Mouse (Mus musculus): ENCODE results near the gene Spdye4c. TPM values are rescaled to one million over a fixed set of nuclear protein-coding genes. Genes with fewer than 3 reads are reported as not detected.

Gene Spdye4c
- not detected in 2 replicates for polyA plus RNA-seq (2014; fragmentation: Nextera tagmentation; extraction: Ambion mirVana)

DNA sequence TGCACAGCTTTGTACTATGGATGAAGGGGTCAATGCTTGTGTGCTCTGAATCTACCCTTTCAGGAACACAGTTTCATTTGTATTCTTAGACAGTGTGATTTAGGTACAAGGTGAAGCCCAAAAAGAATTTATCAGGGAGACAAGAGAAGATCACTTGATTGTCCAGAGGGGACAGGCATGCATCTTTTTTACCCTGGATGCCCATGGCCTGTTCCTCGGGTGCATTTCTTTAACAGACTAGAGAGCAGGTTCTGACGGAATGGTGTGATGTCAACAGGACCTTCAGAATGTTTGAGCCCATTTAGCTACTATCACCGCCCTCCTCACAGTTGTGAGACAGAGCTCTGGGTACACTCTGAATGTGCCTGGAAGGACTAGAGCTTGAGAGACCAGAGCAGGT lies at the start of gene Spdye4c:
Gene Spdye4c, plus strand, starts transcription at position 301 of the 400 bp plus-strand sequence.
- Histone ChIP-seq H3K36me3 (ENCODE audit: control insufficient read depth, insufficient read depth, low read length) (no peaks in the 10 kb centered on the region), H3K4me1 (ENCODE audit: control insufficient read depth, insufficient read depth, low read length) (no peaks in the 10 kb centered on the region), H3K27ac (replicated peaks; ENCODE audit: low read depth, low read length) (no peak within 1 kb of the TSS), H3K4me2 (ENCODE audit: low read depth, severe bottlenecking) (no peak within 1 kb of the TSS), H3K9ac (ENCODE audit: low read length) (no peak within 1 kb of the TSS), H3K9me3 (ENCODE audit: control insufficient read depth, low read length) (no peaks in the 10 kb centered on the region), H3K4me3 (ENCODE audit: low read depth, low read length) (no peak within 1 kb of the TSS), H3K27me3 (ENCODE audit: control insufficient read depth, insufficient read depth, low read length) (no peaks in the 10 kb centered on the region)
- WGBS = 86% methylated on average over 3 of the region's 3 CpGs
- ATAC-seq (ENCODE audit: insufficient number of reproducible peaks, low FRiP score, low TSS enrichment, low read depth) = no peak
- DNase-seq (ENCODE audit: low spot score) = no peak

DNA sequence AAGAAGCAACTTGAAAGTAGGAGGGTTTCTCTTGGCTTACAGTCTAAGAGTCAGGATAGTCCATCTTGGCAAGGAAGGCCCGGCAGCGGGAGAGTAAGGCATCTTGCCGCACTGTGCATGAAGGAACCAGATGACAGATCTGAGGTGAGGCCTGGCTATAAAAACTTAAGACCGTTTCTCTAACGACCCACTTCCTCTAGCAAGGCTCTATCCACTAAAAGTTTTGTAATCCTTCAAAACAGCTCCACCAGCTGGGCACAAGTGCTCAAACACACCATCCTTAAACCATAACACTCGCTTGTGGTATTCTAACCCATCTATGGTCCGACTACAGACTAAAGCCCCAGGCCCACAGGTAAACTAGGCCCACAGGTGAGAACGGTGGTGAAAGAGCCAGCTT lies 47.5 kb upstream of the Spdye4c start:
- WGBS = 59% methylated on average over 8 of the region's 8 CpGs
- H3K36me3 ChIP-seq (ENCODE audit: control insufficient read depth, insufficient read depth, low read length) = no peaks in the 10 kb centered on the region
- no peak overlapping the region for H3K4me3 ChIP-seq (ENCODE audit: low read depth, low read length)
- ATAC-seq (ENCODE audit: insufficient number of reproducible peaks, low FRiP score, low TSS enrichment, low read depth) = no peak
- H3K4me1 ChIP-seq (ENCODE audit: control insufficient read depth, insufficient read depth, low read length) = 0 out of 2 replicates have a peak, but pooled peaks cover 6% of the 10 kb centered on the region
- no peaks in the 10 kb centered on the region for H3K9me3 ChIP-seq (ENCODE audit: control insufficient read depth, low read length)
- H3K27ac ChIP-seq (replicated peaks; ENCODE audit: low read depth, low read length) = peak overlapping the region; percentile 75; the same call in 1 of the 2 replicates
- no peak overlapping the region for H3K9ac ChIP-seq (ENCODE audit: low read length)
- no peaks in the 10 kb centered on the region for H3K27me3 ChIP-seq (ENCODE audit: control insufficient read depth, insufficient read depth, low read length)
- no peak for DNase-seq (ENCODE audit: low spot score)
- no peak overlapping the region for H3K4me2 ChIP-seq (ENCODE audit: low read depth, severe bottlenecking)

DNA sequence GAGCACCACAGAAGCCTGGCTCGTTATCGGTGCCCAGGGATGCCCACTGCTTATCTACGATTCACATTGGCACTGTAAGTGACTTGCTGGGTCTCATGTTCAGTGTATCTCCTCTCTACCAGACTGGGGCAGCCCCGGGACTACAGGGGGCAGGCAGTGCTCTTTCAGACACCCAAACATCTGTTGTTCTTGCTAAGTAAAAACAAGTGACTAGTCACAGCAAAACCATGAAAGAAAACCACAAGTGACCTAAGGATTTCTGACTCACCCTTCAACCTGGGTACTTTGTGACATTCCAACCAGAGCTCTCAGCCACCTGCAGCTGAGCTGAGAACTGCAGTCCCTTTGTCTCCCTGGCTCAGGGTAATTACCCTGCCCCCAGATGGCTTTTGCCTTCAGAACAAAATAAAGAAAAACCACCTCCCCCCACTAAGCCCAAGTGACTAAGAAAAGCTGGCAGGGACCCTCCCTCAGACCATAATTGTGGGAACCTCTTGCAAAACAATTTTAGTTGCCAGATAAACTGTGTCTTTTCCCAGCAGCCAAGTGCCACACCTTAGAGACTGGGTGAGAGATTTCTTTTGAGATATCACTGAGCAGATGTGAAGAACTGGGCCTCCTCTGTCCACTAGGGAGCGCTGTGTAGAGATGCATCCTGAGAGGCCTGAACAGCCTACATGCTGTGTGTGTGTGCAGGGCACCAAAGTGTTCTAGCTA lies 46.4 kb upstream of the Spdye4c start:
- 55% methylated on average over 5 of the region's 5 CpGs for WGBS
- no peaks in the 10 kb centered on the region for H3K27me3 ChIP-seq (ENCODE audit: control insufficient read depth, insufficient read depth, low read length)
- peak; percentile 71; the same call in 1 of the 2 replicates for ATAC-seq (ENCODE audit: insufficient number of reproducible peaks, low FRiP score, low TSS enrichment, low read depth)

DNA sequence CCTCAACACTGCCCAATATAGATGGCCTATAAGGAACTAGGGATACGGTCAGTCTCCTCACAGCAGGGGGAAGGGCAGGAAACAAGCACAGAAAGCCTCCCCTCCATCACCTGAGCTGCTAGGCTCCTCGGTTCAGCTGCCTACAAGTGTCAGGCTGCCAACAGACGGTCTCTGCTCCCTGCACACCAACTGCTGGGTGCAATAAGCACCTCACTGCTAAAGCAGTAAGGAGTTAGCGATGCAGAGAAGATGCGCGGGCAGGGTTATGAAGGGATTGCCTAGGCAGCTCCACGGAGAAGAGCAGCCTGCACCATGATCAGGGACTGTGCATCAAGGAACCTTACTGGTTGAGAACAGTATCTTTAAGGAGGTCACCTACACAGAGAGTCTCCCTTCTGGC lies 45.6 kb upstream of the Spdye4c start:
- Histone ChIP-seq H3K4me3 (ENCODE audit: low read depth, low read length) (no peak overlapping the region), H3K27ac (replicated peaks; ENCODE audit: low read depth, low read length) (peak overlapping the region; percentile 65; the same call in 1 of the 2 replicates), H3K9me3 (ENCODE audit: control insufficient read depth, low read length) (no peaks in the 10 kb centered on the region), H3K27me3 (ENCODE audit: control insufficient read depth, insufficient read depth, low read length) (no peaks in the 10 kb centered on the region), H3K4me2 (ENCODE audit: low read depth, severe bottlenecking) (no peak overlapping the region), H3K36me3 (ENCODE audit: control insufficient read depth, insufficient read depth, low read length) (no peaks in the 10 kb centered on the region), H3K4me1 (ENCODE audit: control insufficient read depth, insufficient read depth, low read length) (0 out of 2 replicates have a peak, but pooled peaks cover 6% of the 10 kb centered on the region), H3K9ac (ENCODE audit: low read length) (no peak overlapping the region)
- ATAC-seq (ENCODE audit: insufficient number of reproducible peaks, low FRiP score, low TSS enrichment, low read depth) (no peak), DNase-seq (ENCODE audit: low spot score) (no peak)
- 71% methylated on average over 7 of the region's 7 CpGs for WGBS

More for the DNA sequence above, 46.4 kb upstream of the Spdye4c start:
- Histone ChIP-seq H3K27ac (replicated peaks; ENCODE audit: low read depth, low read length) (peak overlapping the region; percentile 75), H3K4me1 (ENCODE audit: control insufficient read depth, insufficient read depth, low read length) (0 out of 2 replicates have a peak, but pooled peaks cover 6% of the 10 kb centered on the region), H3K9me3 (ENCODE audit: control insufficient read depth, low read length) (no peaks in the 10 kb centered on the region), H3K36me3 (ENCODE audit: control insufficient read depth, insufficient read depth, low read length) (no peaks in the 10 kb centered on the region), H3K9ac (ENCODE audit: low read length) (no peak overlapping the region), H3K4me2 (ENCODE audit: low read depth, severe bottlenecking) (no peak overlapping the region), H3K4me3 (ENCODE audit: low read depth, low read length) (no peak overlapping the region)
- DNase-seq (ENCODE audit: low spot score) = peak; percentile 74

DNA sequence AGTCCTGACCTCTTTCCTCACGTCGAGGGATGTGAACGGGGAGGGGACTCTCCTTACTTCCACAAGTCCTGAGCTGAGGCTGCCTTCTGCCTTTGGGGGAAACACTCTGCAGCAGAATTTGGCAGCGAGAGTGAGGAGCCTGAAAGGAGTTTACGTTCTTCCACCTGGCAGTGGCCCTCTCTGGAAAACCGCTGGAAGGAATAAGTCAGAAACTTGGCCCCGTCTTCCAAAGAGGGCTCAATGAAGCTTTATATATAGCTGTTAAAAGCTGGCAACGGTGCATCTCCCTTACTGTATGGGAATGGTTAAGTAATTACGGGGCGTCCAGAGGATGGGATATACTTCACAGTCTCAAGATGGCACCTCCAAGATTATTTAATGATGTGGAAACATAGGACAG lies 43.9 kb upstream of the Spdye4c start:
- WGBS = 81% methylated on average over 10 of the region's 10 CpGs
- Histone ChIP-seq H3K9ac (ENCODE audit: low read length) (no peak overlapping the region), H3K9me3 (ENCODE audit: control insufficient read depth, low read length) (no peaks in the 10 kb centered on the region), H3K4me1 (ENCODE audit: control insufficient read depth, insufficient read depth, low read length) (0 out of 2 replicates have a peak, but pooled peaks cover 6% of the 10 kb centered on the region), H3K4me3 (ENCODE audit: low read depth, low read length) (no peak overlapping the region), H3K4me2 (ENCODE audit: low read depth, severe bottlenecking) (no peak overlapping the region), H3K27ac (replicated peaks; ENCODE audit: low read depth, low read length) (no peak overlapping the region), H3K36me3 (ENCODE audit: control insufficient read depth, insufficient read depth, low read length) (no peaks in the 10 kb centered on the region), H3K27me3 (ENCODE audit: control insufficient read depth, insufficient read depth, low read length) (no peaks in the 10 kb centered on the region)
- no peak for ATAC-seq (ENCODE audit: insufficient number of reproducible peaks, low FRiP score, low TSS enrichment, low read depth)
- no peak for DNase-seq (ENCODE audit: low spot score)

DNA sequence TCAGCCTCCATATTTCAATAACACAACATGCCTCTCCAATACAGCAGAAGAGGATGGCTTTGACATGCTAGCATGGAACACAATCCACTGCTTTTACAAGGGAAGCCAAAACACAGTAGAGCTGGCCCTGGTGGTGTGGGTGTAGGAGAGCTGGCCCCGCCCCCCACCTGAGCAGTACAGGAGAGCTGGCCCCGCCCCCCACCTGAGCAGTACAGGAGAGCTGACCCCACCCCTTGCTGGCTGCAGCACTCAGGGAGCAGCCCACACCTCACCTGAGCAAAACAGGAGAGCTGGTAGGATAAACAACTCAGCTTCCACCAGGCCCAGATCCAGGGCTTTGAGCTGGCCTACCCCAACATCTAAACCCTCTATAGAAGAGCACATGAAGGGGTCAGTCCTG lies 42.7 kb upstream of the Spdye4c start:
- Histone ChIP-seq H3K27me3 (ENCODE audit: control insufficient read depth, insufficient read depth, low read length) (no peaks in the 10 kb centered on the region), H3K4me2 (ENCODE audit: low read depth, severe bottlenecking) (no peak overlapping the region), H3K27ac (replicated peaks; ENCODE audit: low read depth, low read length) (no peak overlapping the region), H3K4me1 (ENCODE audit: control insufficient read depth, insufficient read depth, low read length) (0 out of 2 replicates have a peak, but pooled peaks cover 6% of the 10 kb centered on the region), H3K36me3 (ENCODE audit: control insufficient read depth, insufficient read depth, low read length) (no peaks in the 10 kb centered on the region), H3K9me3 (ENCODE audit: control insufficient read depth, low read length) (no peaks in the 10 kb centered on the region), H3K4me3 (ENCODE audit: low read depth, low read length) (no peak overlapping the region), H3K9ac (ENCODE audit: low read length) (no peak overlapping the region)
- DNase-seq (ENCODE audit: low spot score) (no peak), ATAC-seq (ENCODE audit: insufficient number of reproducible peaks, low FRiP score, low TSS enrichment, low read depth) (no peak)
- 64% methylated on average over 2 of the region's 2 CpGs for WGBS

DNA sequence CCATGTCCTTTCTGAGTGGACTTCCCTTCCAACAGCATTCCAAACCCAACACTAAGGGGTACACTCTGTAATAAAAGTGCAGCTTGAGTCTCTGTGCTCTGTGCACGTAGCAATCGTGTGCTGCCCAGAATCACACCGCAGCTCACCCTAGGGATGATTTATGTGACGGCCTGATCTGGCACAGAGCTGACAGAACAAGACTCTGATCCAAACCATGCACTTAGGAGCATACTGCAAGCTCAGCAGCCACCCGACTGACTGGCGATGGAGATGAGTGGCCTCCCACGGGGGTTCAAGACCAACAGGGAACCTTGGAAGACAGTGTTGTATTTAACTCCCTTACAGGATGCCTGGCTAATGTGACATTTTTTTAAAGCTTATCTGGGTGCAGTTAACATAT lies 41.4 kb upstream of the Spdye4c start:
- DNase-seq (ENCODE audit: low spot score) = peak; percentile 41
- no peak overlapping the region for H3K4me2 ChIP-seq (ENCODE audit: low read depth, severe bottlenecking)
- no peak overlapping the region for H3K4me3 ChIP-seq (ENCODE audit: low read depth, low read length)
- 0 out of 2 replicates have a peak, but pooled peaks cover 6% of the 10 kb centered on the region for H3K4me1 ChIP-seq (ENCODE audit: control insufficient read depth, insufficient read depth, low read length)
- H3K9me3 ChIP-seq (ENCODE audit: control insufficient read depth, low read length) = no peaks in the 10 kb centered on the region
- ATAC-seq (ENCODE audit: insufficient number of reproducible peaks, low FRiP score, low TSS enrichment, low read depth) = no peak
- H3K27ac ChIP-seq (replicated peaks; ENCODE audit: low read depth, low read length) = no peak overlapping the region
- no peak overlapping the region for H3K9ac ChIP-seq (ENCODE audit: low read length)
- H3K36me3 ChIP-seq (ENCODE audit: control insufficient read depth, insufficient read depth, low read length) = no peaks in the 10 kb centered on the region
- no peaks in the 10 kb centered on the region for H3K27me3 ChIP-seq (ENCODE audit: control insufficient read depth, insufficient read depth, low read length)
- WGBS = 28% methylated on average over 7 of the region's 7 CpGs

DNA sequence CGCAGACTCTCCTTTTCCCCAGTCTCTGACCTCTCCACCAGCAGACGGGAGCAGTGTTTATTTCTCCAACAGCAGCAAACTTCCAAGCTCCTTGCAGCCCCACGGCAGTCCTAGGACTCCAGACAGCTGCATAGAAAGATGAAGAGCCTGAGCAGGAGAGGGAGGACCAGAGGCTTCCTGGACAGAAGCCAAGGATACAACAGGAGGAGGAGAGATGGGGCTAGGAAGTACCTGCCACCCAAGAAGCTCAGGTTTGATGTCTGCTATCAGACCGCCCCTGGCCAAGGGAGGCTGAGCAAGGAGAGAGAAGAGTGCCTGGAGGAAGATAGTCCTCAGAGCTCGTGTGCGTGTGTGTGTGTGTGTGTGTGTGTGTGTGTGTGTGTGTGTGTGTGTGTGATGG lies 41.0 kb upstream of the Spdye4c start:
- ATAC-seq (ENCODE audit: insufficient number of reproducible peaks, low FRiP score, low TSS enrichment, low read depth) = no peak
- no peak for DNase-seq (ENCODE audit: low spot score)
- H3K27me3 ChIP-seq (ENCODE audit: control insufficient read depth, insufficient read depth, low read length) = no peaks in the 10 kb centered on the region
- no peak overlapping the region for H3K4me2 ChIP-seq (ENCODE audit: low read depth, severe bottlenecking)
- no peak overlapping the region for H3K9ac ChIP-seq (ENCODE audit: low read length)
- H3K4me1 ChIP-seq (ENCODE audit: control insufficient read depth, insufficient read depth, low read length) = 0 out of 2 replicates have a peak, but pooled peaks cover 6% of the 10 kb centered on the region
- H3K4me3 ChIP-seq (ENCODE audit: low read depth, low read length) = no peak overlapping the region
- 42% methylated on average over 6 of the region's 6 CpGs for WGBS
- H3K27ac ChIP-seq (replicated peaks; ENCODE audit: low read depth, low read length) = no peak overlapping the region
- H3K36me3 ChIP-seq (ENCODE audit: control insufficient read depth, insufficient read depth, low read length) = no peaks in the 10 kb centered on the region
- no peaks in the 10 kb centered on the region for H3K9me3 ChIP-seq (ENCODE audit: control insufficient read depth, low read length)

Measured in limb, embryonic 11.5 days (tissue).